Mouse (Mus musculus) granulocyte monocyte progenitor cell, adult 5-6 weeks (primary cell): Measurements from ENCODE around the gene Gzmn. TPM values are rescaled to one million over a fixed set of nuclear protein-coding genes. Genes with fewer than 3 reads are reported as not detected.
A peak's percentile ranks its signal among the peaks of the same experiment; 100 is the strongest.
"Not testable (repeated sequence)": the region's sequence is repeated elsewhere in the genome, so short reads cannot be mapped to it uniquely, and the experiment has no call there.

Experiments used
- ATAC-seq: replicated peaks from 2 replicates; pipeline ENCODE4 v1.8.0; 2016; ENCODE audit warnings: mild to moderate bottlenecking, moderate TSS enrichment, inconsistent platforms; ENCODE audit not compliant: poor library complexity, severe bottlenecking
- total RNA-seq, 2 experiments: library from RNA; stranded (forward) in 1 of 2; stranded (reverse) in 1 of 2; fragments of 200-712, 200-1000 nt in 1 of 2; fragments of >200 nt in 1 of 2; fragmentation: Nextera tagmentation in 1 of 2; gene quantifications; 2 replicates each; pipeline ENCODE4 v1.2.3; 2014 to 2017

Gene Gzmn
- not detected in 2 replicates for total RNA-seq (2014; fragmentation: Nextera tagmentation)
- not detected in 2 replicates for total RNA-seq (2017)

DNA sequence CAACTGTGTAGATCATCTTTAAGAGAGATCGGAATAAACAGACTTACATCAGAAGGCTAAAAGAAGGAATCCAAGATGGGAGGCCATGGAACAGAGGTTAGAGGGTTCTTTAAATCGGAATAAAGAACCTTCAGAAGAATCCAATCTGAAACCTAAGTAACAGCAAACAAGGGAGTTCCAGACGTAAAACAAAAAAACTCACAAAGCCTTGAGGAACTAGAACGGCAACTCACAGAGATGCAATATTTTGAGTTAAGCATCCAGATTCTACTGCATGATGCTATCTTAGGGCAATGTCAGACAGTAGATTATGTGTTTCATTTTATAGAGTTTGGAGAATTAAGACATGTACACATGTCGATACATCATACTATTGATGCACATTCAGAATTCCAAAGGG is at the start of gene Gzmn:
Gene Gzmn, minus strand, starts transcription at position 101 of the 400 bp plus-strand sequence.
- no peak for ATAC-seq

GRCm38 (mm10) chr14:56211317-56211716 is 36.9 kb upstream of the Gzmn start, which contains the start of gene Gzmf:
Gene Gzmf (minus strand): TSS chr14:56211417.
- ATAC-seq: no peak

DNA sequence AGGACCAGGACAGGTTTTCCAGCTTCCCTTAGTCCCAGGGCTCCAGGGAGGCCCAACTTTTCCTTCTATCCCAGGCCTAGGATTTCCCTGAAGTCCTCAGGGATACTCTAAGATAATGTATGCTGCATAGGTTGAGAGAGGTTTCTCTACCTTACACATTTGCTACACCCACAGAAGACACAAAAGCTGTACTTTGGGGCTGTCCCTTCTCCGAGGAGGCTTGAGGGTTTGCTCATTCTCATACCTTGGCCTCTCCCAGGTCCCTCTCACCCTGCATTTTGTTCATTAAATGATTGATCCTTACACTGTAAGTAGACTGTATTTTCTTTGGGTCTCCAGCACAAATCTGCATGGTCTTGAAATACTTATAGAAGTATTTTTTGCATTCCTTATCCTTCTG is 31.2 kb upstream of the Gzmn start:
- no peak for ATAC-seq

DNA sequence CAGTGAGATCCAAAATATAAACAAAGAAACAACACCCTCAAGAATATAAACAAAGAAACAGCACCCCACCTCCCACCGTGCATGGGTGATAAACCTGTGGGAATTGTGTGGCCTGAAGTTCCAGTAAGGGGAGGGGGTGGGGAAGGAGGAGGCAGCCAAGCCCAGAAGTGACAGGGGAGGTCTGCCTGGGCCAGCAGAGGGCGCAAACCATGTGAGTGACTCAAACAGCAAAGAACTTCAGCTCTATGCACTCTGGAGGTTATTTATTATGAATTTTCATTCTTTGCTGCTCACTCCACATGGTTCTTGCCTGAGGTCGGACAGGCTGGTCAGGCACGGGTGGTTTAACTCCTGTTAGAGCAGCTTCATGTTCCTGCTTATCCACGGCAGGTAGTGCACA is 30.6 kb upstream of the Gzmn start:
- peak; percentile 66 for ATAC-seq

- peak; percentile 52 for ATAC-seq
Measured at GRCm38 (mm10) chr14:56203975-56204374, 29.6 kb upstream of the Gzmn start.

DNA sequence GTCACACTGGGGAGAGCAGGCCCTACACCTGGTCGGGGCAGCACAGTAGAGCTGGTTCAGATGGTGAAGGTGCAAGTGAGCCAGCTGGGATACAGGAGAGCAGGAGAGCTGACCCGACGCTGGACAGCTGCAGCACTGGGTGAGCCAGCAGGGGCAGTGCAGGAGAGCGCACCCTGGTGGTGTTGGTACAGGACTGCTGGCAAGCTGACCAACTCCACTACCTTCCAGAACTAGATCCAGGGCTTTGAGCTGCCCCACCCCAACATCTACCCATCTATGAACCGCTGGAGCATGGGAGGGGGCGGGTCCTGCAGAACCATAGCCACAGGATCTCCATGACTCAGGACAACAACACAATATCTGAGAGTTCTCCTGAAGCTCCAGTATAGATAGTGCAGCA is 12.5 kb upstream of the Gzmn start:
- ATAC-seq: peak; percentile 58

- ATAC-seq: no peak
Measured at GRCm38 (mm10) chr14:56186521-56186920, 12.1 kb upstream of the Gzmn start.

GRCm38 (mm10) chr14:56177651-56178050 is 3.3 kb upstream of the Gzmn start:
- ATAC-seq: peak; percentile 62

DNA sequence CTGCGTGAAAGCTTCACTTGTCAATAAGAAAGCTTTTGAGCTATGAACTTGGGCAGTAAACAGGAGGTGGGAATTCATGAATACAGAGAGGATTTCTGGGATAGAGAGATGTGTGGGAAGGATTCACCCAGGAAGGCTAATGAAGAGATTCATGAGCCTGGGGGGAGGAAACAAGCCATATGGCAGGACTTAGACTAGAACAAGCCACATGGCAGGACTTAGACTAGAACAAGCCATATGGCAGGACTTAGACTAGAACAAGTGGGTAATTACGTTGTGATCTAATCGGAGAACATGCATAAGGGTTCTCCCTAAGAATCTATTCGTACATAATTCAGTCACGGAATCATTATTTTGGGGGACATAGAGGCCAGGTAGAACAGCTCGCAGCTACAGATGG is 1.0 kb downstream of the Gzmn start:
- no peak for ATAC-seq

- no peak for ATAC-seq
Measured at GRCm38 (mm10) chr14:56172744-56173143, 1.7 kb downstream of the Gzmn start.

DNA sequence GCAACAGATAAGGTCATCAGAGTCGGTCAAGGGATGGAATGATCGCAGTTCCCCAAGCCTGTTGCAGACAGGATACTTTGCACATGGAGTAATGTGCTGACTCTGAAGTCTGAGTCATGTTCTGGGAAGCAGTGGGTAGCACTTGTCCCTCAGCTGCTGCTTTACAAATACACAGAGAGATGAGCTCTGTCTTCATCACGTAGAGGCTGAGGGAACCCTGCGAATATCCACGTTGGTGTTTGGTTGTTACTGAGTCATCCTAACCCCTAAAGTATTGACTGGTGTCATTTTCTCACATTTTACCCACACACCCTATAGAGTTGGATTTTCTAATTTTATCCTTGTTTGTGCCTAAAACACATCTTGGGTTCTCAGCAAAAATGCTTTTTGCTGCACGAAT is 6.4 kb downstream of the Gzmn start:
- no peak for ATAC-seq

DNA sequence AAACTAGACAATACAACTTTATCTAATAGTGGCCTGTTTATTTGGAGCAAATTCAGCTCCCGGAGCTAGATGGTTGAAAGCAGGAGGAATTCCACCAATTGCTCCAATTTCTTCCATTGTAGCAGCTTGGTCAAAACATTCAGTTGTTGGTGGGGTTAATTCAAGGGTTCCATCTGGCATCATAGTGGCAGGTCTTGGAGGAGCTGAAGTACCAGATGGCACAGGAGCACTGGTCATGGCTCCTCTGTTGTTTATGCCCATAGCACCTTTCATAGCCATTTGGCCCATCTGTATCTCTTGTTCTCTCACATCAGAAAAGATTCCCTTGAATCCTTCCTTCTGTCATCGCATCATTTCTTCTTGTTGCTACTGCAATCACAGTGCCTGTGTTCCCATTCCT is 12.3 kb downstream of the Gzmn start:
- no peak for ATAC-seq

- ATAC-seq: not testable (repeated sequence)
Measured at GRCm38 (mm10) chr14:56159479-56159878, 14.9 kb downstream of the Gzmn start, which contains the start of gene Gzmg. Gene Gzmg (minus strand): TSS chr14:56159579.

DNA sequence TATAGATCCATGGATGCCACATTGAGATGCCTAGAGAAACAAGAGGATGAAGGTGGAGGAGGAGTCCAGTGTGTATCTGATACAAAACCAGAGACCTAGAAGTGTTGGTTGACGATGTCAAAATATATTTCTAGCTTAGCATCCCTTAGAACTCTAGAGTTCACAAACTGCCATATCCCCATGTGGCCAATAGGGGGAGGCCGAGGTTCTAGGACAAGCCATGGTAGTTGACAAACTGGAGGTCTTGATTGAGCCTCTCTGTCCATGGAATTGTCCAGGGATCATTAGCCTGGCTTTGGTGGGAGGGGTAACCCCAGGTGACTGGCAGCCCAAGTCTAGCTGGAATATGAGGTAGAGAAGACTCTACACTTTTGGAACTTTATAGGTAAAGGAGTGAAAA is 19.1 kb downstream of the Gzmn start:
- no peak for ATAC-seq

DNA sequence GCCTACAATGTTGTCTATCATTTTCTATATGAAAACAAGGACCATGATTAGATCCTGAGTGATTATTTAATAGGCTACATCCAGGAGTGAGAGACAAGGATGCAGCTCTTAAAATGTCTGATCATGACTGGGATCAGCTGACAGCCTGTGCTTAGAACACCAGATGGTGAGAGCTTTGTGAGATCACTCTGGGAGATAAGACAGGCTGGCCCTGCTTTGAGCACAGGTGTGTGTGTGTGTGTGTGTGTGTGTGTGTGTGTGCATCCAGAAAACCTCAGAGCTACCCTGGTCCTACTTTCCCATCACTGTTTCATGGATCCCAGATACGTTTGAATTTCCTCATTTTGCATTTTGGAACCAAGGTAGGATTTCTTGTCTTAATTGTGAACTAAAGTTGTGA is 40.7 kb downstream of the Gzmn start:
- ATAC-seq: not testable (repeated sequence)

DNA sequence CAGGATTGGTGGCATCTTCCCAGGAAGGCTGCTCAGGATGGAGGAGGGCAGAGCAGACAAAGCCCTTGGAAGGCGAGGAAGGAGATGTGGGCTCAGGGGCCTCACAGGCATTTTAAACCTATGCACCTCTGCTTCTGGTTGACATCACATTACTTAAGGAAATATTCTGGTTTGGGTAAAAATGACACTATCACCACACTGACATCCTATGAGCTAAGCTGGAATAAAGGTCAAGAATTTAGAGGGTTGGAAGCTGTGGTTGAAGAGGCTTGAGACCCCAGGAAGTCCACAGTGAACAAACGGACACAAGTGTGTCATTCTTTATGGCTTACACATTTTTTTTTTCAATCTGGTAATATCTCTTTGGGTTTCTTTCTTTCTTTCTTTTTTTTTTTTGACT is 41.9 kb downstream of the Gzmn start, which contains the start of gene Gzmd:
Gene Gzmd, minus strand, starts transcription at position 101 of the 400 bp plus-strand sequence.
- ATAC-seq: not testable (repeated sequence)

- ATAC-seq: peak; percentile 25; the same call in 1 of the 2 replicates
Measured at GRCm38 (mm10) chr14:56128341-56128740, 46.1 kb downstream of the Gzmn start.

DNA sequence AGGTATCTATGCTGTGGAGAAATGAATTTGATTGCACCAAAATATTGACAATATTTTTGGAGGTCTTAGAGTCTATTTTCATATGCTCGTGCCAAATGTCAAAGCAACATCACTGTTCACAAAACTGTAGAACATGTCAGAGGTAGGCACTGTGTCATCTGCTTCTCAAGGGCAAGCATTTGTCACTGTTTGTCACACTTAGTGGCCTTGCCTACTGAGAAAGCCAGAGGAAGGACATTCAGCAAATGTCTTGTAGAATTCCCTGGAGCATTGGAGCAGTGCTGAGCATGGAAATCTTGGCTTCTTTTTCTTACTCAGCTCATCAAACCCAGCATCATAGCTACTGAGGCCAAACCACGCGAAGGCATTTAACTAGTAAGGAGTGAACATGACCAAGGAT is 50.9 kb downstream of the Gzmn start:
- ATAC-seq: no peak

DNA sequence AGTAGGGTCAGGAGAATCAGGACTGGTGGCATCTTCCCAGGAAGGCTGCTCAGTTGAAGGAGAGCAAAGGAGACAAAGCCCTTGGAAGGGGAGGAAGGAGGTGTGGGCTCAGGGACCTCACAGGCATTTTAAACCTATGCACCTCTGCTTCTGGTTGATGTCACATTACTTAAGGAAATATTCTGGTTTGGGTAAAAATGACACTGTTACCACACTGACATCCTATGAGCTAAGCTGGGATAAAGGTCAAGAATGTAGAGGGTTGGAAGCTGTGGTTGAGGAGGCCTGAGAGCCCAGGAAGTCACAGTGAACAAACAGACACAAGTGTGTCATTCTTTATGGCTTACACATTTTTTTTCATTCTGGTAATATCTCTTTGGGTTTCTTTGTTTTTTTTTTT is 53.9 kb downstream of the Gzmn start, which contains the start of gene Gzme:
Gene Gzme, minus strand, starts transcription at position 101 of the 400 bp plus-strand sequence.
- no peak for ATAC-seq
